Mouse (Mus musculus): ENCODE measurements around the gene Hspa1b. TPM values are rescaled to one million over a fixed set of nuclear protein-coding genes. Genes with fewer than 3 reads are reported as not detected.
A peak's percentile ranks its signal among the peaks of the same experiment; 100 is the strongest.

The Hspa1b gene
- polyA plus RNA-seq, 1 experiment from 2014 or later: 0.57 TPM

GRCm38 (mm10) chr17:34937960-34938505, 21.0 kb downstream of the Hspa1b start:
- no peak overlapping the region for H3K4me3 ChIP-seq (ENCODE audit: inconsistent target)
- peaks cover 29% of the 10 kb centered on the region for H3K79me2 ChIP-seq (ENCODE audit: inconsistent target)
- WGBS (ENCODE audit: missing documents): 47% methylated on average over 6 of the region's 6 CpGs
- peaks cover 35% of the 10 kb centered on the region for H3K36me3 ChIP-seq (ENCODE audit: inconsistent target)
- H3K27ac ChIP-seq: no peak overlapping the region

GRCm38 (mm10) chr17:34934830-34935229, 24.2 kb downstream of the Hspa1b start:
- 37% methylated on average over 8 of the region's 8 CpGs for WGBS (ENCODE audit: missing documents)
- Histone ChIP-seq H3K36me3 (ENCODE audit: inconsistent target) (peaks cover 41% of the 10 kb centered on the region), H3K79me2 (ENCODE audit: inconsistent target) (peaks cover 48% of the 10 kb centered on the region), H3K4me3 (ENCODE audit: inconsistent target) (no peak overlapping the region), H3K27ac (0 out of 2 replicates have a peak overlapping the region, but pooled peaks have one; percentile 15)

GRCm38 (mm10) chr17:34934031-34934430, 25.0 kb downstream of the Hspa1b start:
- Histone ChIP-seq H3K36me3 (ENCODE audit: inconsistent target) (peaks cover 41% of the 10 kb centered on the region), H3K79me2 (ENCODE audit: inconsistent target) (peaks cover 48% of the 10 kb centered on the region), H3K4me3 (ENCODE audit: inconsistent target) (no peak overlapping the region), H3K27ac (no peak overlapping the region)
- 86% methylated on average over 23 of the region's 24 CpGs for WGBS (ENCODE audit: missing documents)

GRCm38 (mm10) chr17:34932287-34932686, 26.8 kb downstream of the Hspa1b start:
- Histone ChIP-seq H3K79me2 (ENCODE audit: inconsistent target) (peaks cover 48% of the 10 kb centered on the region), H3K4me3 (ENCODE audit: inconsistent target) (peak overlapping the region; percentile 99), H3K36me3 (ENCODE audit: inconsistent target) (peaks cover 41% of the 10 kb centered on the region), H3K27ac (peak overlapping the region; percentile 78)
- WGBS (ENCODE audit: missing documents): 51% methylated on average over 8 of the region's 8 CpGs

- Histone ChIP-seq H3K27ac (peak overlapping the region; percentile 78), H3K36me3 (ENCODE audit: inconsistent target) (peaks cover 40% of the 10 kb centered on the region), H3K4me3 (ENCODE audit: inconsistent target) (peak overlapping the region; percentile 99), H3K79me2 (ENCODE audit: inconsistent target) (peaks cover 48% of the 10 kb centered on the region)
- WGBS (ENCODE audit: missing documents): 9% methylated on average over 14 of the region's 14 CpGs
These were observed 27.3 kb downstream of the Hspa1b start for GRCm38 (mm10) chr17:34931735-34932098.

- H3K36me3 ChIP-seq (ENCODE audit: inconsistent target): peaks cover 35% of the 10 kb centered on the region
- H3K4me3 ChIP-seq (ENCODE audit: inconsistent target): peak within 1 kb of the TSS; percentile 99
- WGBS (ENCODE audit: missing documents): under 1% methylated on average over 37 of the region's 38 CpGs
- peak within 1 kb of the TSS; percentile 78 for H3K27ac ChIP-seq
- peaks cover 48% of the 10 kb centered on the region for H3K79me2 ChIP-seq (ENCODE audit: inconsistent target)
These were observed 27.8 kb downstream of the Hspa1b start, which contains the start of gene Neu1 for GRCm38 (mm10) chr17:34931061-34931734. Neu1 (plus strand) TSS chr17:34931253.

- Histone ChIP-seq H3K4me3 (ENCODE audit: inconsistent target) (no peak overlapping the region), H3K27ac (no peak overlapping the region), H3K79me2 (ENCODE audit: inconsistent target) (peaks cover 27% of the 10 kb centered on the region), H3K36me3 (ENCODE audit: inconsistent target) (peaks cover 14% of the 10 kb centered on the region; the same call in 1 of the 2 replicates)
- 85% methylated on average over 4 of the region's 4 CpGs for WGBS (ENCODE audit: missing documents)
These were observed 30.2 kb downstream of the Hspa1b start for GRCm38 (mm10) chr17:34928841-34929240.

GRCm38 (mm10) chr17:34927306-34928019, 31.6 kb downstream of the Hspa1b start:
- Histone ChIP-seq H3K36me3 (ENCODE audit: inconsistent target) (0 out of 2 replicates have a peak, but pooled peaks cover under 1% of the 10 kb centered on the region), H3K27ac (no peak overlapping the region), H3K79me2 (ENCODE audit: inconsistent target) (peaks cover 13% of the 10 kb centered on the region), H3K4me3 (ENCODE audit: inconsistent target) (no peak overlapping the region)
- WGBS (ENCODE audit: missing documents): 93% methylated on average over 18 of the region's 18 CpGs

- Histone ChIP-seq H3K36me3 (ENCODE audit: inconsistent target) (no peaks in the 10 kb centered on the region), H3K4me3 (ENCODE audit: inconsistent target) (no peak overlapping the region), H3K27ac (peak overlapping the region; percentile 78), H3K79me2 (ENCODE audit: inconsistent target) (no peaks in the 10 kb centered on the region)
- WGBS (ENCODE audit: missing documents): 86% methylated on average over 1 of the region's 5 CpGs
These were observed 34.8 kb downstream of the Hspa1b start for GRCm38 (mm10) chr17:34924258-34924657.

GRCm38 (mm10) chr17:34922939-34923338, 36.1 kb downstream of the Hspa1b start:
- H3K36me3 ChIP-seq (ENCODE audit: inconsistent target): no peaks in the 10 kb centered on the region
- no peak overlapping the region for H3K27ac ChIP-seq
- H3K4me3 ChIP-seq (ENCODE audit: inconsistent target): no peak overlapping the region
- WGBS (ENCODE audit: missing documents): 80% methylated on average over 6 of the region's 6 CpGs
- no peaks in the 10 kb centered on the region for H3K79me2 ChIP-seq (ENCODE audit: inconsistent target)

- no peak overlapping the region for H3K4me3 ChIP-seq (ENCODE audit: inconsistent target)
- WGBS (ENCODE audit: missing documents): 68% methylated on average over 9 of the region's 9 CpGs
- peaks cover 13% of the 10 kb centered on the region; the same call in 1 of the 2 replicates for H3K36me3 ChIP-seq (ENCODE audit: inconsistent target)
- H3K79me2 ChIP-seq (ENCODE audit: inconsistent target): no peaks in the 10 kb centered on the region
- no peak overlapping the region for H3K27ac ChIP-seq
These were observed 41.9 kb downstream of the Hspa1b start for GRCm38 (mm10) chr17:34917188-34917587.

- H3K27ac ChIP-seq: no peak overlapping the region
- peaks cover 21% of the 10 kb centered on the region; the same call in 1 of the 2 replicates for H3K36me3 ChIP-seq (ENCODE audit: inconsistent target)
- 98% methylated on average over 5 of the region's 5 CpGs for WGBS (ENCODE audit: missing documents)
- no peaks in the 10 kb centered on the region for H3K79me2 ChIP-seq (ENCODE audit: inconsistent target)
- no peak overlapping the region for H3K4me3 ChIP-seq (ENCODE audit: inconsistent target)
These were observed 42.7 kb downstream of the Hspa1b start for GRCm38 (mm10) chr17:34916316-34916715.

- 27% methylated on average over 11 of the region's 11 CpGs for WGBS (ENCODE audit: missing documents)
- Histone ChIP-seq H3K27ac (no peak overlapping the region), H3K4me3 (ENCODE audit: inconsistent target) (no peak overlapping the region)
These were observed 43.6 kb downstream of the Hspa1b start for GRCm38 (mm10) chr17:34915410-34915831.

GRCm38 (mm10) chr17:34913930-34914665, 44.9 kb downstream of the Hspa1b start, which contains the start of gene Slc44a4:
Slc44a4 (plus strand) TSS chr17:34914466.
- H3K36me3 ChIP-seq (ENCODE audit: inconsistent target): peaks cover 39% of the 10 kb centered on the region
- 71% methylated on average over 18 of the region's 18 CpGs for WGBS (ENCODE audit: missing documents)
- H3K79me2 ChIP-seq (ENCODE audit: inconsistent target): no peaks in the 10 kb centered on the region
- no peak within 1 kb of the TSS for H3K4me3 ChIP-seq (ENCODE audit: inconsistent target)
- H3K27ac ChIP-seq: no peak within 1 kb of the TSS

More at GRCm38 (mm10) chr17:34915410-34915831, 43.6 kb downstream of the Hspa1b start:
- H3K79me2 ChIP-seq (ENCODE audit: inconsistent target): no peaks in the 10 kb centered on the region
- H3K36me3 ChIP-seq (ENCODE audit: inconsistent target): peaks cover 28% of the 10 kb centered on the region

All from macrophage (primary cell).